Mouse (Mus musculus): ENCODE measurements at regions not wholly inside any gene's neighbourhood (a gene's known extent, or its start where the extent isn't known, plus 50 kb on each side); places are given as distances from the start of the nearest gene placed in this dataset.

DNA sequence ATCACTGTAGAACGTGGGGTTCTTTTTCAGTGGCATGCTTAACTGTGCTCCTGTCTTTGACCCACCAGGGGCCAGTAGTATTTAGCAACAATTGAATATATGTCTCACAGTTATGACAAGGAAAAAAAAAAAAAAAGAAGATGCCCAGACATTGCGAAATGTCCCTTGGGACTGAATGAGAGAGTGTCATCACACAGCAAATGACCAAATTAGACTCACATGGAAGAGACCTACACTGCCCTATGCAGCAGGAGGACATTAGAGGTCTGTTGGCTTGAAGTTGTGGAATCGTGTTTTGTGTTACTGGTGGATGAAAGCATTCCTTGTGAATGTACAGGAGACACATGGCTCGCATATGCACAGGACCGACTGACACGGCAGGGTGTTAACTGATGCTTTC is 214.3 kb upstream of the Maf start:
- WGBS, result 85% methylated on average over 6 of the region's 6 CpGs
- H3K9me3 ChIP-seq, result no peaks in the 10 kb centered on the region
- H3K36me3 ChIP-seq, result no peaks in the 10 kb centered on the region
- no peak overlapping the region for H3K27ac ChIP-seq (replicated peaks)
- ATAC-seq (ENCODE audit: low read depth), result no peak
- H3K27me3 ChIP-seq, result no peaks in the 10 kb centered on the region
- H3K4me3 ChIP-seq, result no peak overlapping the region
- H3K9ac ChIP-seq, result no peak overlapping the region
- H3K4me1 ChIP-seq (replicated peaks), result no peaks in the 10 kb centered on the region
- H3K4me2 ChIP-seq, result no peak overlapping the region

- Histone ChIP-seq H3K27ac (replicated peaks) (no peak overlapping the region), H3K36me3 (no peaks in the 10 kb centered on the region), H3K9me3 (no peaks in the 10 kb centered on the region), H3K9ac (no peak overlapping the region), H3K4me2 (no peak overlapping the region), H3K4me1 (replicated peaks) (no peaks in the 10 kb centered on the region; the same call in 1 of the 2 replicates), H3K4me3 (no peak overlapping the region), H3K27me3 (no peaks in the 10 kb centered on the region)
- ATAC-seq (ENCODE audit: low read depth), result no peak
- 91% methylated on average over 5 of the region's 5 CpGs for WGBS
Observed at GRCm38 (mm10) chr8:115906650-115907049, 199.1 kb upstream of the Maf start.

DNA sequence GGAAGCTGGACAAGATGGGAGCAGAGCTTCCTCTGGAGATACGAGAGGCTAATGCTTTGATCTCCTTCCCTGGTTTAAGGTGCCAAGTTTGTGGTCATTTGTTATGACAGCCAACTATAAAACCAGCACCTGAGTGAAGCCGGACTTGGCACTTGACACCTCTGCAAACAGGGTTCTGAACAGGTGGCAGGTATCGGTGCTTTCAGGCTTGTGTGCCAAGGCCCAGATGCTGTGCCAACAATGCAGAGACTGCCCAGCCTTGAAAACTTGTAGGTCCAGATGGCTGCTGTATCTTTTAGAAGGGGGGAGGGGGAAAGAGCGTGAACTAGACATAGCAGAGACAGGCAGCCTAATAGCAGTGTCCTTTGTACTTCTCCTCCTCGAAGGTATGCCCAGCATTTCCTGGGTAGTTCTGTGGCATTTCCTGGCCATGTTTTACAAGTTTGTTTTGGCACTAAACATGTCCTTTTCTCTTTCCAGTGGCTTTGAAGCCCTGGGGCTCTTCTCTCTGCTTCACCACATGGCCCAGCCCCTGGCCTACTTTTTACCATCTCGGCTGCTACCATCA is 196.3 kb upstream of the Maf start:
- Histone ChIP-seq H3K4me1 (replicated peaks) (no peaks in the 10 kb centered on the region), H3K27ac (replicated peaks) (no peak overlapping the region), H3K4me2 (no peak overlapping the region), H3K9me3 (no peaks in the 10 kb centered on the region), H3K27me3 (no peaks in the 10 kb centered on the region), H3K4me3 (no peak overlapping the region), H3K36me3 (no peaks in the 10 kb centered on the region), H3K9ac (no peak overlapping the region)
- 76% methylated on average over 6 of the region's 6 CpGs for WGBS
- no peak for ATAC-seq (ENCODE audit: low read depth)

GRCm38 (mm10) chr8:115897521-115898178 is 190.1 kb upstream of the Maf start:
- no peak for ATAC-seq (ENCODE audit: low read depth)
- no peak overlapping the region for H3K4me2 ChIP-seq
- WGBS, result 92% methylated on average over 6 of the region's 6 CpGs
- H3K4me3 ChIP-seq, result no peak overlapping the region
- H3K27ac ChIP-seq (replicated peaks), result no peak overlapping the region
- no peaks in the 10 kb centered on the region for H3K4me1 ChIP-seq (replicated peaks)
- no peaks in the 10 kb centered on the region for H3K27me3 ChIP-seq
- H3K9me3 ChIP-seq, result no peaks in the 10 kb centered on the region
- H3K9ac ChIP-seq, result no peak overlapping the region
- no peaks in the 10 kb centered on the region for H3K36me3 ChIP-seq

- H3K4me1 ChIP-seq (replicated peaks), result no peaks in the 10 kb centered on the region
- 84% methylated on average over 4 of the region's 4 CpGs for WGBS
- H3K9ac ChIP-seq, result no peak overlapping the region
Observed at GRCm38 (mm10) chr8:115897086-115897485, 189.5 kb upstream of the Maf start.

DNA sequence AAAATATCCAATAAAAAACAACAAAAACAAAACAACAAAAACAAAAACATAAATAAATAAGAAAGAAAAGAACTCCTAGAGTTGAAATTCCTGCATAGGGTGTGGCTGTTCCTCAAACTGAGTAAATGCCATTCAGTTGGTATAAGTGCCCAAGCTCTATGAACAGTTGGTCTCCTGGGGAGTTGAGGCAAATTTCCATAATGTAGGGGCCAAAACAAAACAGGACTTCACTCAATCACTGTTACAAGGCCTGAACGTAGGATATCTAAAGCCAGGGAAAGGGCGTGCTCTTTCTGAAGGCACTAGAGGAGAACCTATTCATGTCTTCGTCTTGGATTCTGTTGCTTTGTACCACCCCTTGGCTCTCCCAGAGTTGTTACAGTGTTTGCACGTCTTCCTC is 188.5 kb upstream of the Maf start:
- Histone ChIP-seq H3K9me3 (no peaks in the 10 kb centered on the region), H3K4me2 (no peak overlapping the region), H3K36me3 (no peaks in the 10 kb centered on the region), H3K9ac (no peak overlapping the region), H3K4me3 (no peak overlapping the region), H3K27ac (replicated peaks) (no peak overlapping the region), H3K27me3 (no peaks in the 10 kb centered on the region), H3K4me1 (replicated peaks) (no peaks in the 10 kb centered on the region)
- WGBS, result 74% methylated on average over 4 of the region's 4 CpGs
- ATAC-seq (ENCODE audit: low read depth), result no peak

More at GRCm38 (mm10) chr8:115897086-115897485, 189.5 kb upstream of the Maf start:
- Histone ChIP-seq H3K36me3 (no peaks in the 10 kb centered on the region), H3K4me3 (no peak overlapping the region), H3K27me3 (no peaks in the 10 kb centered on the region), H3K9me3 (no peaks in the 10 kb centered on the region), H3K27ac (replicated peaks) (no peak overlapping the region), H3K4me2 (no peak overlapping the region)
- ATAC-seq (ENCODE audit: low read depth), result no peak

GRCm38 (mm10) chr8:115888278-115888677 is 180.7 kb upstream of the Maf start:
- H3K4me3 ChIP-seq, result no peak overlapping the region
- no peak for ATAC-seq (ENCODE audit: low read depth)
- no peaks in the 10 kb centered on the region for H3K27me3 ChIP-seq
- WGBS, result 87% methylated on average over 4 of the region's 4 CpGs
- H3K9me3 ChIP-seq, result no peaks in the 10 kb centered on the region
- H3K4me1 ChIP-seq (replicated peaks), result no peaks in the 10 kb centered on the region
- no peak overlapping the region for H3K9ac ChIP-seq
- H3K4me2 ChIP-seq, result no peak overlapping the region
- no peaks in the 10 kb centered on the region for H3K36me3 ChIP-seq
- H3K27ac ChIP-seq (replicated peaks), result no peak overlapping the region

DNA sequence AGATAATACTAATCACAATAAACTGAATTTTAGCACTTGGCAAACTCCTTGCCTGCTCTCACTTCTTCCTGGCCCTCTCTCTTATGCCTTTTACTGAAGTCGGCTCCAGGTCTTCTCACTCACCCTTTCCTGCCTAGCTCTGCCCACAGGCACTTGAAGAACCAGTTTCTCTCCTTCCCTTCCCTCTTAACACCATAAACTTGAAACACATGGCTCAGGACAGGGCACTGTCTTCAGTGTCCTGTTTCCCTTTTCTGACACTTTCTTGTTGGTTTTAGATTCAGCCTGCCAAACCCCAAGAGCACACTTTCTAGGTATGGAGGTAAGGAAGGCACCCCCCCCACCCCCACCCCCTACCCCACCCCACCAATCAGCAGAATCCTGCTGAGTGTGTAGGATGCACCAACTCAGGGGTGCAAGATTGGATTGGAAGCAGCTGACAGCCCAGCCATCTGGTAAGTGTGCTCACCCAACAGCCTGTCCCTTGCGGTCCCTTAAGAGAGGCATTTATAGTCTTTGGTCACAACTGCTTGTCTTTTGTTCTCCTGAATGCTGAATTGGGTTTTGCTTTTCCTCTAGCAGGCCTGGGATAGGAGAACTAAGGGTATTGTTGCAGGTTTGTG is 177.6 kb upstream of the Maf start:
- 21% methylated on average over 2 of the region's 2 CpGs for WGBS

DNA sequence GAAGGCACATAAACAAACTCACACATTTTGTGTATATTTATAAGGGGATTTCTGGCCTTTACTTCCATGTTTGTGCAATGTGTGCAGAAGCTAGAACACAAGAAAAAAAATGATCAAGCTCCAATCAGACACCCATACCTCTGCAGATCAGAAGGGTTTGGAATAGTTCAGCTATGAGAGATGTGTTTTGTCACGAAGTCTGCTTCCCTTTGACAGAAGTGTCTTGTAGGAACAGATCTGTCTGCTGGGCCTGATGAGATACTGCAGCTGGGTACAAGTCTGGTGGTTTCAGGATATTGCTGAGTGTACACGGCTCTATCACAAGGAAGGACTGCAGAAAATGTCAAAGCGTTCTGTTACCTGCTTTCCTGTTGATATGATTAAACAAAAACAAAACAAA is 176.2 kb upstream of the Maf start:
- H3K4me1 ChIP-seq (replicated peaks), result no peaks in the 10 kb centered on the region
- H3K36me3 ChIP-seq, result no peaks in the 10 kb centered on the region
- H3K9me3 ChIP-seq, result no peaks in the 10 kb centered on the region
- no peak overlapping the region for H3K4me3 ChIP-seq
- H3K27ac ChIP-seq (replicated peaks), result no peak overlapping the region
- no peak overlapping the region for H3K4me2 ChIP-seq
- no peaks in the 10 kb centered on the region for H3K27me3 ChIP-seq
- no peak overlapping the region for H3K9ac ChIP-seq
- 77% methylated on average over 3 of the region's 3 CpGs for WGBS
- ATAC-seq (ENCODE audit: low read depth), result no peak

More for the DNA sequence above, 177.6 kb upstream of the Maf start:
- no peak overlapping the region for H3K4me3 ChIP-seq
- no peaks in the 10 kb centered on the region for H3K4me1 ChIP-seq (replicated peaks)
- H3K9ac ChIP-seq, result no peak overlapping the region
- H3K36me3 ChIP-seq, result no peaks in the 10 kb centered on the region
- ATAC-seq (ENCODE audit: low read depth), result no peak
- no peaks in the 10 kb centered on the region for H3K9me3 ChIP-seq
- no peak overlapping the region for H3K27ac ChIP-seq (replicated peaks)
- H3K4me2 ChIP-seq, result no peak overlapping the region
- no peaks in the 10 kb centered on the region for H3K27me3 ChIP-seq

- WGBS, result 86% methylated on average over 8 of the region's 8 CpGs
Observed at GRCm38 (mm10) chr8:115881881-115882280, 174.3 kb upstream of the Maf start.

GRCm38 (mm10) chr8:115874789-115875188 is 167.2 kb upstream of the Maf start:
- ATAC-seq (ENCODE audit: low read depth), result peak; percentile 65
- 47% methylated on average over 7 of the region's 7 CpGs for WGBS
- Histone ChIP-seq H3K9me3 (no peaks in the 10 kb centered on the region), H3K27ac (replicated peaks) (no peak overlapping the region; the same call in 1 of the 2 replicates), H3K27me3 (no peaks in the 10 kb centered on the region), H3K4me1 (replicated peaks) (peaks cover 16% of the 10 kb centered on the region), H3K4me3 (no peak overlapping the region), H3K4me2 (no peak overlapping the region), H3K36me3 (no peaks in the 10 kb centered on the region), H3K9ac (no peak overlapping the region)

More at GRCm38 (mm10) chr8:115881881-115882280, 174.3 kb upstream of the Maf start:
- H3K4me3 ChIP-seq, result no peak overlapping the region
- no peaks in the 10 kb centered on the region for H3K27me3 ChIP-seq
- H3K4me2 ChIP-seq, result no peak overlapping the region
- H3K9me3 ChIP-seq, result no peaks in the 10 kb centered on the region
- no peak overlapping the region for H3K27ac ChIP-seq (replicated peaks)
- ATAC-seq (ENCODE audit: low read depth), result no peak
- H3K36me3 ChIP-seq, result no peaks in the 10 kb centered on the region
- no peaks in the 10 kb centered on the region for H3K4me1 ChIP-seq (replicated peaks)
- no peak overlapping the region for H3K9ac ChIP-seq

DNA sequence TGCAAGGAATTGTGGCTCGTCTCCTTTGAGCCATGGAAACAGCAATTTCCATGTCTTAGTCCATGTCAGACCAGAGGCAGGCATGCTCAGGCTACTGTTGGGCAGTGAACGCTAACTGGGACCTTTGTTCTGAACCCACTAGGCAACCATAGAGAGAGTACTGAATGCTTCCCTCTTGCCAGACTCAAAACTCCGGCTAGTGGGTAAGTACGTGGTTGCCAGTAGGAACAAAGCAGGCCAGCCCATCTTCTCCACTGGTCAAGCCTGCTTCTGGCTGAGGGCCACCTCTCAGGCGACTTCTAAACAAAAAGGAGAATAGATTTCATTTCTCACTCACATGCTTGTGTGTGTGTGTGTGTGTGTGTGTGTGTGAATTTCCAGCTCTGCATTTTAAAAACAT is 163.8 kb upstream of the Maf start:
- Histone ChIP-seq H3K9ac (no peak overlapping the region), H3K4me2 (no peak overlapping the region), H3K4me3 (no peak overlapping the region), H3K36me3 (no peaks in the 10 kb centered on the region), H3K27me3 (no peaks in the 10 kb centered on the region), H3K9me3 (no peaks in the 10 kb centered on the region), H3K27ac (replicated peaks) (no peak overlapping the region), H3K4me1 (replicated peaks) (peaks cover 16% of the 10 kb centered on the region)
- ATAC-seq (ENCODE audit: low read depth), result no peak
- 57% methylated on average over 5 of the region's 5 CpGs for WGBS

Measured in neural tube, embryonic 13.5 days (tissue).